Mouse (Mus musculus): ENCODE data around the gene Usp46. TPM values are rescaled to one million over a fixed set of nuclear protein-coding genes. Genes with fewer than 3 reads are reported as not detected.

Usp46 gene
- polyA plus RNA-seq, 1 experiment from 2014 or later, result 27.3 TPM

DNA sequence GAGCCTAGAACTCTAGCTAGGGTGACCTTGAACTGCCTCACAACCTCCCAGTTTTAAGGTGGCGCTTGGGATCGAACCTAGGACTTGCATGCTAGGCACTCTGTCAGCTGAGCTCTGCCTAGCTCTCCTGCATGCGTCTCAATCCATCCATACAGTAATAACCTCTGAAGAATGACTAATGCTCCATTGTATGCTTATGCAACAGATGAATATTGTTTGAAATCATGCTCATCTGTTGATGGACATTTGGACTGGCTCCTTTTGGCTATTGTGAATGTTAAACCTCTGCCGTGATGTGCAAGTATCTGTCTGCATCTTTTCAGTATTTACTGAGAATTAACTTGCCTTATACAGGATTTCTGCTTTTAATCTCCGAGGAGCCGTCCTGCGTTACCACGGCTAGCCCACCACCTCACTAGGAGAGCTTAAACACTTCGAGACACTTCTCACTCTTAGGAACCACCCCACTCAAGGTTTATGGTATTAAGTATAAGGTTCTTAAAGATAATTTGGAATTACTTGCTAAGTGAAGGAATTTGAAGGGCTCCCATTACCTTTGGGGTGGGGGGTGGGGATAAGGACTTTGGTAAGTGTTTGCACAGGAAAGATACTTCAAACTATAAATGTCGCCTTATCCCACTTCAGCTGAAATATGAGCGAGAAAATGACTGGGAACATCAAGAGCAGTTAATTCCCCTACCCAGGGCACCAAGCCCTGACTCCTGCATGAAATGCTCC, 29.1 kb upstream of the Usp46 start:
- TF ChIP-seq EP300 (IDR thresholded peaks at IDR 0.05), result peak; percentile 88
- no peak for TF ChIP-seq CTCF (IDR thresholded peaks at IDR 0.05)
- no peak overlapping the region for H3K4me2 ChIP-seq (replicated peaks; ENCODE audit: low read depth, low read length)

DNA sequence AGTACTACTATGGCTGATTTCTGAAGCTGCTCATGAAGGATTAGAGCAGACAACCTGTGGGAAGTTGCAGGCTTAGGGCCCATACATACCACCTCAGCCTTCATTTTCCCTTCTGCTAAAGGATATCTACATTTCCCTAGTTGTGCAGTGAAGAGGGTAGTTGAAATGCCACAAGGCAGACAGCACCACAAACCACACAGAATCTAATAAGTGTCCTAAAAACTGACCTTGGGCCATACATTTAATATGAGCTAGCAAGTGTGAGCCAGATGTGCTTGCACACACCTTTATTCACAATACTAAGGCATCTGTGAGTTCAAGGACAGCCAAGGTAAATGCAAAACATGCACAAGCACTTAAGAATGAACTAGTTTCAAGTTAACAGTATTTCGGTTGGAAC, 27.8 kb upstream of the Usp46 start:
- TF ChIP-seq CTCF (IDR thresholded peaks at IDR 0.05) (no peak), EP300 (IDR thresholded peaks at IDR 0.05) (no peak)

More for the DNA sequence above, 29.1 kb upstream of the Usp46 start:
- H3K36me3 ChIP-seq (ENCODE audit: insufficient read depth, low read length), result no peaks in the 10 kb centered on the region
- H3K4me1 ChIP-seq (ENCODE audit: insufficient read depth, low read depth, low read length), result peaks cover 10% of the 10 kb centered on the region
- ATAC-seq (no peak), DNase-seq (ENCODE audit: low spot score) (peak; percentile 59)
- no peak overlapping the region for H3K4me3 ChIP-seq (ENCODE audit: low read depth, low read length)
- no peaks in the 10 kb centered on the region for H3K9me3 ChIP-seq (ENCODE audit: low read length)
- H3K9ac ChIP-seq (replicated peaks; ENCODE audit: low read depth), result no peak overlapping the region
- no peak overlapping the region for H3K27ac ChIP-seq (ENCODE audit: low read length)
- WGBS, result 62% methylated on average over 11 of the region's 11 CpGs
- no peaks in the 10 kb centered on the region for H3K27me3 ChIP-seq (replicated peaks; ENCODE audit: insufficient read depth, low read length)

DNA sequence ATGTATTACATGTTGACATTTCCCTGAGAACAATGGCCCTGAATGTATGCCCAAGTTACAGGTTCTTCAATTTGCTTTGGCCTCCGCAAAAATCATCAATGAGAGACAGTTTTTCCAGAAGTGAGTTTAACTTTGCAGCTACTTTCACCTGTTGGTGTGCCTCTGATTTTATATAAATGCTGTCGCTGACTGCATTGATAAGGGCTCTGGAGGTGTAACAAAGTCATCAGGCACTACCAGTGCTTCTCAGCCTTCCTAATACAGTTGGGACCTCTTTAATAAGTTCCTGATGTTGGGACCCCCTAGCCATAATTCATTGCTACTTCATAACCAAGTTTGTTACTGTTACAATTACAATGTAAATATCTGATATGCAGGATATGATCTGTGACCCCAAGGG, 27.4 kb upstream of the Usp46 start:
- peaks cover 10% of the 10 kb centered on the region for H3K4me1 ChIP-seq (ENCODE audit: insufficient read depth, low read depth, low read length)
- H3K27me3 ChIP-seq (replicated peaks; ENCODE audit: insufficient read depth, low read length), result no peaks in the 10 kb centered on the region
- no peak overlapping the region for H3K4me2 ChIP-seq (replicated peaks; ENCODE audit: low read depth, low read length)
- no peak overlapping the region for H3K9ac ChIP-seq (replicated peaks; ENCODE audit: low read depth)
- H3K27ac ChIP-seq (ENCODE audit: low read length), result no peak overlapping the region
- no peaks in the 10 kb centered on the region for H3K36me3 ChIP-seq (ENCODE audit: insufficient read depth, low read length)
- DNase-seq (ENCODE audit: low spot score) (no peak), ATAC-seq (no peak)
- 78% methylated on average over 2 of the region's 2 CpGs for WGBS
- no peaks in the 10 kb centered on the region for H3K9me3 ChIP-seq (ENCODE audit: low read length)
- no peak for TF ChIP-seq CTCF (IDR thresholded peaks at IDR 0.05)
- no peak for TF ChIP-seq EP300 (IDR thresholded peaks at IDR 0.05)
- H3K4me3 ChIP-seq (ENCODE audit: low read depth, low read length), result no peak overlapping the region

More for the DNA sequence above, 27.8 kb upstream of the Usp46 start:
- Histone ChIP-seq H3K4me1 (ENCODE audit: insufficient read depth, low read depth, low read length) (peaks cover 10% of the 10 kb centered on the region), H3K4me3 (ENCODE audit: low read depth, low read length) (no peak overlapping the region), H3K9me3 (ENCODE audit: low read length) (no peaks in the 10 kb centered on the region), H3K27me3 (replicated peaks; ENCODE audit: insufficient read depth, low read length) (no peaks in the 10 kb centered on the region), H3K9ac (replicated peaks; ENCODE audit: low read depth) (no peak overlapping the region), H3K4me2 (replicated peaks; ENCODE audit: low read depth, low read length) (no peak overlapping the region), H3K27ac (ENCODE audit: low read length) (no peak overlapping the region), H3K36me3 (ENCODE audit: insufficient read depth, low read length) (no peaks in the 10 kb centered on the region)
- ATAC-seq, result no peak
- DNase-seq (ENCODE audit: low spot score), result no peak
- 79% methylated on average over 1 of the region's 1 CpGs for WGBS

DNA sequence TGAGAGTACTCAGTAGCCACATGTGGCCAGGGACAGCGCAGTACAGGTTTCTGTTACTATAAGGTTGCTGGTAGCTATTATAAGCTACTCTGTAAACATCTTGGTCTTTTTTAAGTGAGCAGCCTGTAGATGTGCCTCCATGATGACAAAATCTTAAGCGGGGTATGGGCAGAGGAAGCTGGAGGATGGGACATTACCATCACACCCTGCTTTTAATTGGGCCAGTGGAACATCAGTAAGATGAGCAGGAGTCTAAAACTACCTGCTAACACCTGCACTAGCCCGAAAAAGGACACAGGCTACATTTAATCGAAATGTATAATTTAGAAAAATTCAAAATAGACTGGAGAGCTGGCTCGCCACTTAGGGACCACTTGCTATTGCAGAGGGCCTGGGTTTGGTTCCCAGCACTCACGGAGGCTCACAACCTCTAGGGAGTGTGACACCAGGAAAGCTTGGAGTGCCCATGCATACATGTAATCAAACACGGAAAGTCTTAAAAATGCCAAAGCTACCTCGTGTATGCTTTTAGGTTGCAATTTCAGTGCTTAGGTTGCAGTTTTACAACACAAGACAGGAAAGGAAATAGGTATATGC, 26.7 kb upstream of the Usp46 start:
- Histone ChIP-seq H3K9ac (replicated peaks; ENCODE audit: low read depth) (no peak overlapping the region), H3K27ac (ENCODE audit: low read length) (no peak overlapping the region), H3K36me3 (ENCODE audit: insufficient read depth, low read length) (no peaks in the 10 kb centered on the region), H3K4me1 (ENCODE audit: insufficient read depth, low read depth, low read length) (peaks cover 10% of the 10 kb centered on the region), H3K4me2 (replicated peaks; ENCODE audit: low read depth, low read length) (peak overlapping the region; percentile 68; the same call in 1 of the 2 replicates), H3K9me3 (ENCODE audit: low read length) (no peaks in the 10 kb centered on the region), H3K27me3 (replicated peaks; ENCODE audit: insufficient read depth, low read length) (no peaks in the 10 kb centered on the region), H3K4me3 (ENCODE audit: low read depth, low read length) (no peak overlapping the region)
- 77% methylated on average over 8 of the region's 8 CpGs for WGBS
- no peak for ATAC-seq
- TF ChIP-seq CTCF (IDR thresholded peaks at IDR 0.05) (no peak), EP300 (IDR thresholded peaks at IDR 0.05) (no peak)
- no peak for DNase-seq (ENCODE audit: low spot score)

DNA sequence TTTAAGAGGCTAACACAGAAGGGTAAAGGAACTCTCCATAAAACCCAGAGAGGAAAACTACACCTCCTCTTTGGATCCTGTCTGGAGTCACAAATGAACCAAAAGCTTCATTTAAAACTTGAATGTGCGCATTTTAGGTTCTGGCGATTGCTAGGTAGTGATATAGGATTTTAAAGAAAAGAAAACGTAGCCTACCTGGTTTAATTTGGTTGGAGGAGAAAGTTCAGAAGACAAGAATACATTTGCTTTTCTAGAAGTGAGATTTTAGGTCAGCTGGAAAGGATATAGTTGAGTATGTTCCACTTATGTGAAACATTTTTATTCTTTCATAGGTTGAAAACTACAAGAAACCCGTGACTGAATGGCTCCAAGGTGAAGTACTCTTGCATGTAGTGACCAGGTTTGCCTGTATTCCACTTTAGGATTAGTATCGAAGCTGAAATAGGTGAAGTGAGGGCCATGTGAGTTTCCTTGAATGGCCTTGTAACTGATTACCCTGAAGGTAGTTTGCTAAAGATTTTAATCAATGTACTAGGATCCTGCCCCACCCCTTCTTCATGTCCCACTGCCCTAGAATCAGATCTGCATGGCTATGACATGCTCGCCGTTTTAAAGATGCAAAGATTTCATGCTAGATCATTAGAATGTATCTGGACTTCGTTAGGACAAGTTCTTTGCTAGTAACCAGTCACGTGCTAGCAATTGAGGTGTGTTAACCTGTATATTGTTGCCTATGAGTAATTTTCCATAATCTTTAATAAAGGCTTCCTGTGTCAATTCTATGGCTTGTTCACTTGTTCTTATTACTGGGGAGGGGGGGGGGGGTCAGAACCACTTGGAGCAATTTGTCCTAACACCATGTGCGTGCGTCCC, 25.6 kb upstream of the Usp46 start:
- Histone ChIP-seq H3K9me3 (ENCODE audit: low read length) (no peaks in the 10 kb centered on the region), H3K36me3 (ENCODE audit: insufficient read depth, low read length) (no peaks in the 10 kb centered on the region), H3K9ac (replicated peaks; ENCODE audit: low read depth) (peak overlapping the region; percentile 76), H3K4me1 (ENCODE audit: insufficient read depth, low read depth, low read length) (peaks cover 10% of the 10 kb centered on the region), H3K27me3 (replicated peaks; ENCODE audit: insufficient read depth, low read length) (no peaks in the 10 kb centered on the region), H3K27ac (ENCODE audit: low read length) (peak overlapping the region; percentile 87), H3K4me2 (replicated peaks; ENCODE audit: low read depth, low read length) (peak overlapping the region; percentile 68), H3K4me3 (ENCODE audit: low read depth, low read length) (peak overlapping the region; percentile 75)
- DNase-seq (ENCODE audit: low spot score) (peak; percentile 8), ATAC-seq (no peak)
- whole genome bisulfite sequencing, result 17% methylated on average over 11 of the region's 11 CpGs
- no peak for TF ChIP-seq CTCF (IDR thresholded peaks at IDR 0.05)
- TF ChIP-seq EP300 (IDR thresholded peaks at IDR 0.05), result no peak
